Mouse (Mus musculus) ovary, postnatal 14 days (tissue): Measurements from ENCODE around the gene Cdk1.
A peak's percentile ranks its signal among the peaks of the same experiment; 100 is the strongest.

ENCODE experiments used
- DNase-seq: peaks from one replicate; pipeline ENCODE4 v3.0.0; 2022; ENCODE audit warnings: low spot score

Cdk1 gene

GRCm38 (mm10) chr10:69306205-69306604, 46.5 kb downstream of the Cdk1 start:
- DNase-seq = peak; percentile 37

GRCm38 (mm10) chr10:69305600-69305999, 47.1 kb downstream of the Cdk1 start:
- no peak for DNase-seq

- DNase-seq = no peak
Measured at GRCm38 (mm10) chr10:69304819-69305218, 47.9 kb downstream of the Cdk1 start.

- no peak for DNase-seq
Measured at GRCm38 (mm10) chr10:69302667-69303066, 50.1 kb downstream of the Cdk1 start.

- DNase-seq = no peak
Measured at GRCm38 (mm10) chr10:69299985-69300384, 52.8 kb downstream of the Cdk1 start.

GRCm38 (mm10) chr10:69295919-69296318, 56.8 kb downstream of the Cdk1 start:
- DNase-seq = no peak

- DNase-seq = no peak
Measured at GRCm38 (mm10) chr10:69290736-69291135, 62.0 kb downstream of the Cdk1 start.

GRCm38 (mm10) chr10:69288720-69289119, 64.0 kb downstream of the Cdk1 start:
- DNase-seq = no peak

GRCm38 (mm10) chr10:69288086-69288485, 64.7 kb downstream of the Cdk1 start:
- DNase-seq = no peak

- DNase-seq = no peak
Measured at GRCm38 (mm10) chr10:69286939-69287338, 65.8 kb downstream of the Cdk1 start.
